Mouse (Mus musculus) small intestine, adult 2 months (tissue): ENCODE measurements around the gene Rpl18.

ENCODE experiments used
- CTCF ChIP-seq: fragments of 200-500 bp; IDR thresholded peaks from 2 replicates; pipeline ENCODE4 v1.5.1; 2012; ENCODE audit warnings: low read depth, mild to moderate bottlenecking, control low read depth, inconsistent platforms, low read length, moderate library complexity, mixed read lengths; ENCODE audit not compliant: insufficient replicate concordance, insufficient read length; ENCODE audit errors: extremely low read depth
- POLR2A ChIP-seq: fragments of 200-500 bp; IDR thresholded peaks from 2 replicates; pipeline ENCODE4 v1.6.1; 2012; ENCODE audit warnings: low read depth, mild to moderate bottlenecking, control low read depth, inconsistent platforms, low read length, moderate library complexity

- TF ChIP-seq POLR2A (no peak), CTCF (no peak)
These were observed 34.1 kb upstream of the Rpl18 start for GRCm38 (mm10) chr7:45681046-45681736.
